Mouse (Mus musculus): ENCODE measurements around the gene 2410004B18Rik. TPM values are rescaled to one million over a fixed set of nuclear protein-coding genes. Genes with fewer than 3 reads are reported as not detected.

The 2410004B18Rik gene
- polyA plus RNA-seq, 1 experiment from 2014 or later: 42.0 TPM

GRCm38 (mm10) chr3:145986317-145987001 lies 48.6 kb downstream of the 2410004B18Rik start:
- Histone ChIP-seq H3K27me3 (replicated peaks; ENCODE audit: control insufficient read depth, insufficient read depth, low read length) (no peaks in the 10 kb centered on the region), H3K9me3 (ENCODE audit: control insufficient read depth, low read length) (no peaks in the 10 kb centered on the region), H3K4me2 (ENCODE audit: low read depth, low read length) (peak overlapping the region; percentile 23), H3K4me1 (ENCODE audit: control insufficient read depth, insufficient read depth, low read length) (0 out of 2 replicates have a peak, but pooled peaks cover 3% of the 10 kb centered on the region), H3K36me3 (ENCODE audit: control insufficient read depth, insufficient read depth, low read length) (no peaks in the 10 kb centered on the region), H3K9ac (ENCODE audit: low read depth, low read length) (no peak overlapping the region), H3K4me3 (ENCODE audit: low read length) (0 out of 2 replicates have a peak overlapping the region, but pooled peaks have one; percentile 68), H3K27ac (ENCODE audit: low read length) (no peak overlapping the region)
- no peak for ATAC-seq
- 60% methylated on average over 6 of the region's 6 CpGs for WGBS

GRCm38 (mm10) chr3:145987268-145987969 lies 49.6 kb downstream of the 2410004B18Rik start, which contains the start of gene Syde2:
Gene Syde2 (plus strand): TSS chr3:145987870.
- Histone ChIP-seq H3K9me3 (ENCODE audit: control insufficient read depth, low read length) (no peaks in the 10 kb centered on the region), H3K4me3 (ENCODE audit: low read length) (peak within 1 kb of the TSS; percentile 68), H3K36me3 (ENCODE audit: control insufficient read depth, insufficient read depth, low read length) (no peaks in the 10 kb centered on the region), H3K9ac (ENCODE audit: low read depth, low read length) (peak within 1 kb of the TSS; percentile 82), H3K4me1 (ENCODE audit: control insufficient read depth, insufficient read depth, low read length) (peaks cover 7% of the 10 kb centered on the region; the same call in 1 of the 2 replicates), H3K27me3 (replicated peaks; ENCODE audit: control insufficient read depth, insufficient read depth, low read length) (no peaks in the 10 kb centered on the region), H3K4me2 (ENCODE audit: low read depth, low read length) (peak within 1 kb of the TSS; percentile 75), H3K27ac (ENCODE audit: low read length) (peak within 1 kb of the TSS; percentile 95)
- ATAC-seq: peak; percentile 80
- under 1% methylated on average over 65 of the region's 65 CpGs for WGBS

GRCm38 (mm10) chr3:145987970-145988683 lies 50.3 kb downstream of the 2410004B18Rik start:
- no peaks in the 10 kb centered on the region for H3K36me3 ChIP-seq (ENCODE audit: control insufficient read depth, insufficient read depth, low read length)
- H3K9me3 ChIP-seq (ENCODE audit: control insufficient read depth, low read length): no peaks in the 10 kb centered on the region
- H3K4me3 ChIP-seq (ENCODE audit: low read length): peak overlapping the region; percentile 68
- peak overlapping the region; percentile 95 for H3K27ac ChIP-seq (ENCODE audit: low read length)
- peak overlapping the region; percentile 82 for H3K9ac ChIP-seq (ENCODE audit: low read depth, low read length)
- peaks cover 12% of the 10 kb centered on the region; the same call in 1 of the 2 replicates for H3K4me1 ChIP-seq (ENCODE audit: control insufficient read depth, insufficient read depth, low read length)
- peak overlapping the region; percentile 75 for H3K4me2 ChIP-seq (ENCODE audit: low read depth, low read length)
- under 1% methylated on average over 98 of the region's 101 CpGs for WGBS
- peak; percentile 89 for ATAC-seq
- no peaks in the 10 kb centered on the region for H3K27me3 ChIP-seq (replicated peaks; ENCODE audit: control insufficient read depth, insufficient read depth, low read length)

DNA sequence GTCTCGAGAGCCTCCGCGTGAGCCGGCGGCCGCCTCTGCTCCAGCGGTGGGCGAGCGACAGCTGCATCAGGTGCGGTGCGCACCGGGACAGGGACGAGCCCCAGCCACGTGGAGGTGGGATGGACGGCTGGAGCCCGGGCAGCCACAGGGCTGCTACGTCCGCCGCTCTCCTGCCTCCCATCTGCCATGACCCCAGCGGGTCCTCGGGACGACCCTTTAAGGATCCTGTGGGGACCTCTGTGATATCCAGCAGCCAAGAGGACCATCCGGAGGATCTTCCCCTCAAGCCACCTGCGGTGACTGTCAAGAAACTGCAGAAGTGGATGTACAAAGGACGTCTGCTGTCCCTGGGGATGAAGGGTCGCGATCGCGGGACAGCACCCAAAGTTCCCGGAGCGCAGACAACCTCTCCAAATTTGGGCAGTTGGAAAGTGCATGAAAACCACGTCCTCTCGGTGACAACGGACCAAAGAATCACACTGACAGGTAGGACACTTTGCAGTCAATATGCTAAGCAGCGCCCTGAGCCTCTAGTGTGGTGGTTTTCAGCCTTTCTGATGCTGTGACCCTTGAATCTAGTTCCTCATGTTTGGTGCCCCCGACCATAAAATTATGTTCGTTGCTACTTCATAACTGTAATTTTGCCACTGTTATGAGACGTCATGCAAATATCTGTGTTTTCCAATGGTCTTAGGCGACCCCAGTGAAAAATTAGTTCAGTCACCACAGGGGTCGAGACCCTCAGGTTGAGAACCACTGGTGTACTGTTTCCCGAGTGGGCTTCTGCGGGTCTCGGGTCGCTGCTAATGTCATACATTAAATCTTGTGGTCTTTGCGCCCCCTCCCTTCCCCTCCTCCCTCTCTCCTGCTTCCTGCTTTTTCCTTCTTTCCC lies 51.1 kb downstream of the 2410004B18Rik start:
- WGBS: 1% methylated on average over 45 of the region's 45 CpGs
- peaks cover 12% of the 10 kb centered on the region; the same call in 1 of the 2 replicates for H3K4me1 ChIP-seq (ENCODE audit: control insufficient read depth, insufficient read depth, low read length)
- no peaks in the 10 kb centered on the region for H3K27me3 ChIP-seq (replicated peaks; ENCODE audit: control insufficient read depth, insufficient read depth, low read length)
- no peaks in the 10 kb centered on the region for H3K9me3 ChIP-seq (ENCODE audit: control insufficient read depth, low read length)
- peak overlapping the region; percentile 75 for H3K4me2 ChIP-seq (ENCODE audit: low read depth, low read length)
- no peaks in the 10 kb centered on the region for H3K36me3 ChIP-seq (ENCODE audit: control insufficient read depth, insufficient read depth, low read length)
- peak overlapping the region; percentile 68 for H3K4me3 ChIP-seq (ENCODE audit: low read length)
- peak overlapping the region; percentile 95 for H3K27ac ChIP-seq (ENCODE audit: low read length)
- ATAC-seq: no peak
- H3K9ac ChIP-seq (ENCODE audit: low read depth, low read length): peak overlapping the region; percentile 82

DNA sequence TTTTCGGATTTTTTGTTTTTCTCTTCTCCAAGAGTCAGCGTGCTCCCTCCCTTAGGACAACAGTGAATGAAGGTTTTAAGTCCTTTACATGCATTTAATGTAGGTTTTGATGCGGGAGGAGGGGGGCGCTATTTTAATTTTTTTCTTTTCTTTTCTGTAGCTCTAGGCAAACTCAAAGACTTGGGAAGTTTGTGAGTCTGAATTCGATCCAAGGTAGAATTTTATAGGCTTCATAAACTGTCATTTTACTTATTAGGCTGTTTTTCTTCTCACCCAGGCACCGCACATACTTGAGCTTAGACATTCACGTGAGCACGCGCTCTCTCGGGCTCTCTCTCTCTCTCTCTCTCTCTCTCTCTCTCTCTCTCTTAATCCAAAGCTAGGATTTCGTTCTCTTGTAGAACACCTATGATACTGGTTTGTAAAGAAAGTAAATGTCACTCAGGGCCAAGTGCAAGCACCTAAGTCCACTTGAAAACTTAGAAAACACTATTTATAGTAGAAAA lies 51.8 kb downstream of the 2410004B18Rik start:
- WGBS: 7% methylated on average over 11 of the region's 11 CpGs
- peaks cover 12% of the 10 kb centered on the region; the same call in 1 of the 2 replicates for H3K4me1 ChIP-seq (ENCODE audit: control insufficient read depth, insufficient read depth, low read length)
- peak overlapping the region; percentile 68 for H3K4me3 ChIP-seq (ENCODE audit: low read length)
- peak overlapping the region; percentile 26; the same call in 1 of the 2 replicates for H3K27ac ChIP-seq (ENCODE audit: low read length)
- H3K9ac ChIP-seq (ENCODE audit: low read depth, low read length): peak overlapping the region; percentile 82
- no peaks in the 10 kb centered on the region for H3K27me3 ChIP-seq (replicated peaks; ENCODE audit: control insufficient read depth, insufficient read depth, low read length)
- no peaks in the 10 kb centered on the region for H3K9me3 ChIP-seq (ENCODE audit: control insufficient read depth, low read length)
- ATAC-seq: no peak
- H3K4me2 ChIP-seq (ENCODE audit: low read depth, low read length): peak overlapping the region; percentile 75
- no peaks in the 10 kb centered on the region for H3K36me3 ChIP-seq (ENCODE audit: control insufficient read depth, insufficient read depth, low read length)

- H3K4me3 ChIP-seq (ENCODE audit: low read length): peak overlapping the region; percentile 29
- peaks cover 12% of the 10 kb centered on the region; the same call in 1 of the 2 replicates for H3K4me1 ChIP-seq (ENCODE audit: control insufficient read depth, insufficient read depth, low read length)
- no peak overlapping the region for H3K27ac ChIP-seq (ENCODE audit: low read length)
- peak overlapping the region; percentile 23 for H3K4me2 ChIP-seq (ENCODE audit: low read depth, low read length)
- no peaks in the 10 kb centered on the region for H3K9me3 ChIP-seq (ENCODE audit: control insufficient read depth, low read length)
- ATAC-seq: no peak
- no peaks in the 10 kb centered on the region for H3K27me3 ChIP-seq (replicated peaks; ENCODE audit: control insufficient read depth, insufficient read depth, low read length)
- H3K36me3 ChIP-seq (ENCODE audit: control insufficient read depth, insufficient read depth, low read length): no peaks in the 10 kb centered on the region
- 64% methylated on average over 13 of the region's 13 CpGs for WGBS
- H3K9ac ChIP-seq (ENCODE audit: low read depth, low read length): no peak overlapping the region; the same call in 1 of the 2 replicates
These were observed 53.3 kb downstream of the 2410004B18Rik start for GRCm38 (mm10) chr3:145991130-145991529.

DNA sequence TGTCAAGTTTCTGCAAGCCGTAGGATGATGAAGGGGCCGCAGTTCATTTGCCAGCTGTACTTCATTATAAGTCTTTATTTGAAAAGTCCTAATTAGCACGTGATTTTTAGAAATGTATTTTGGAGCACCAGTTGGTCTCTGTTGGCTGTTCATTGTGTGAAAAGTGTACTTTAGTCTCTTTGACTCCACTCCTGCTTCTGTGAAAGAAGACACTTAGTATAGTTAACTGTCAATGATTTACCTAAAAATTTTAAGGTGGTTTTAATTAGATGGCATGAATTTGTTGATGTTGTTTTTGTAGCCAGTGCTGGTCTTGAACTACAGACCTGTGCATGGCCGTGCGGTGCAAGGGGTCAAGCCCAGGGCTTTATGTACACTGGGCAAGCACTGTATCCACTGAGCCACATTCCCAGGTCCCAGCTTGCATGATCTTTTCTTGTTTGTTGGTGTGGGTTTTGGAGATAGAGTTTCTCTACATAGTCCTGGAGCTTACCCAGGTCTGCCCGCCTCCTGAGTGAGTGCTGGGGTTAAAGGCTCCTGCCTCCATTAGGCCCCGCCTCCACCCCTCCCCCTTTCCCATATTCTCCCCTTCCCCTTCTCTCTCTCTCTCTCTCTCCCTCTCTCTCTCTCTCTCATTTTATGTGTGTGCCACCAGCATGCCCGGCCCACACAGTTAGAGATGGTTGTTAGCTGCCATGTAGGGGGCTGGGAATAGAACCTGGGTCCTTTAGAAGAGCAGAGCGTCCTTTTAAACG lies 54.3 kb downstream of the 2410004B18Rik start:
- H3K27me3 ChIP-seq (replicated peaks; ENCODE audit: control insufficient read depth, insufficient read depth, low read length): no peaks in the 10 kb centered on the region
- no peak overlapping the region for H3K4me3 ChIP-seq (ENCODE audit: low read length)
- H3K9me3 ChIP-seq (ENCODE audit: control insufficient read depth, low read length): no peaks in the 10 kb centered on the region
- ATAC-seq: no peak
- 81% methylated on average over 10 of the region's 10 CpGs for WGBS
- H3K4me2 ChIP-seq (ENCODE audit: low read depth, low read length): no peak overlapping the region
- no peak overlapping the region for H3K9ac ChIP-seq (ENCODE audit: low read depth, low read length)
- H3K27ac ChIP-seq (ENCODE audit: low read length): no peak overlapping the region
- no peaks in the 10 kb centered on the region for H3K36me3 ChIP-seq (ENCODE audit: control insufficient read depth, insufficient read depth, low read length)
- peaks cover 12% of the 10 kb centered on the region; the same call in 1 of the 2 replicates for H3K4me1 ChIP-seq (ENCODE audit: control insufficient read depth, insufficient read depth, low read length)

DNA sequence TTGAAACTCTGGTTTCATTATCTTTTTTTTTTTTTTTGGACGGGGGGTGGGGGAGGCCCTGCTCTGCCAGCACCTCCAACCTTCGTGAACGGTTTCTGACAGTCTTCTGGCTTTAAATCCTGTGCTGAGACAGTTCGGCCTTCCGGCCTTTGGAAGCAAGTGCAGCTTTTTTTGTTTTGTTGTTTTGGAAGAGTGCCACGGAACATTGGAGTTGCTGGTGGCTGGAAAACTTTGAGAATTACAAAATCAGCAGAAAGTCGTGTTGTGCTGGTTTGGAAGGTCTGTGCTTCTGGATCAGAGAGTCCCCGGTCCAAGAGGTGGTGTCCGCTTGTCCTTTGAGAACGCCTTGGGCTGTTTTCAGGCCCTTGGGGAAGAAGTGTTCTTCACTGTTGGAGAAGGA lies 55.0 kb downstream of the 2410004B18Rik start:
- ATAC-seq: no peak
- peaks cover 12% of the 10 kb centered on the region; the same call in 1 of the 2 replicates for H3K4me1 ChIP-seq (ENCODE audit: control insufficient read depth, insufficient read depth, low read length)
- H3K4me2 ChIP-seq (ENCODE audit: low read depth, low read length): no peak overlapping the region
- 71% methylated on average over 10 of the region's 10 CpGs for WGBS
- H3K27me3 ChIP-seq (replicated peaks; ENCODE audit: control insufficient read depth, insufficient read depth, low read length): no peaks in the 10 kb centered on the region
- no peak overlapping the region for H3K9ac ChIP-seq (ENCODE audit: low read depth, low read length)
- H3K4me3 ChIP-seq (ENCODE audit: low read length): no peak overlapping the region
- no peaks in the 10 kb centered on the region for H3K36me3 ChIP-seq (ENCODE audit: control insufficient read depth, insufficient read depth, low read length)
- H3K9me3 ChIP-seq (ENCODE audit: control insufficient read depth, low read length): no peaks in the 10 kb centered on the region
- H3K27ac ChIP-seq (ENCODE audit: low read length): no peak overlapping the region
